Mouse (Mus musculus) testis, postnatal 10 days (tissue): ENCODE measurements around the gene Fam43a.

Experiments used
- DNase-seq: peaks from one replicate; pipeline ENCODE4 v3.0.0; 2021; ENCODE audit warnings: low spot score

Fam43a gene

DNA sequence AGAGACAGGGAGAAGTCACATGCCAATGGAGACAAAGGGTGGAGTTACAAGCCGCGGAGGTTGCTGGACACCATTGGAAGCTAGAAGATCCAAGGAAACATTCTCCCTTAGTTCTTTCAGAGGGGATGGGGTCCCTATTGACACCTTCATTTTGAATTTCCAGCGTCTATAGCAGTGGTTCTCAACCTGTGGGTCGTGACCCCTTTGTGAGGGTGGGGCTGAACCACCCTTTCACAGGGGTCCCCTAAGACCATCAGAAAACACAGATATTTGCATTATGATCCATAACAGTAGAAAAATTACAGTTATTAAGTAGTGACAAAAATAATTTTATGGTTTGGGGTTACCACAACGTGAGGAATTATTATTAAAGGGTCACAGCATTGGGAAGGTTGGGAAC is 30.0 kb downstream of the Fam43a start:
- DNase-seq, result no peak

GRCm38 (mm10) chr16:30633906-30634746 is 34.6 kb downstream of the Fam43a start:
- DNase-seq, result no peak

GRCm38 (mm10) chr16:30638586-30638985 is 39.1 kb downstream of the Fam43a start:
- no peak for DNase-seq

- DNase-seq, result no peak
Measured at GRCm38 (mm10) chr16:30640591-30640990, 41.1 kb downstream of the Fam43a start.

DNA sequence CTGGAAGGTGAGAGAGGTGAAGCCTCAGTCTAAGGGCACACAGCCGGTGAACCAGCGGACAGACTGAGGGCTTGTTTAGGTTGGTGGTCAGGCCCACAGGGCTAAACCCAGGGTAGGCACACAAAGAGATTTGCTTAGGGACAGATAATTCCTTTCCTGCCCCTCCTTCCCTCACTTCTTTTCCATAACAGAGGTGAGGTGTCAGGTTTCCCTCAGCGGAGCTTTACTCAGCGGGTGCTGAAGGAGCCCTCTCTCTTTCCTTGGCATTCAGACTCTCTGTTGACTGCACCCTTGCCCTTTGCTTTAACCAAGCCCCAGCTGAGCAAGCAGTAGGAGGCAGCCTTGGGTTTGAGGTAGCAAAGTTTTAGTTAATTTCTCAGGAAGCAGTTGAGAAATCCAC is 41.9 kb downstream of the Fam43a start:
- DNase-seq, result no peak

GRCm38 (mm10) chr16:30642229-30642628 is 42.7 kb downstream of the Fam43a start:
- no peak for DNase-seq

DNA sequence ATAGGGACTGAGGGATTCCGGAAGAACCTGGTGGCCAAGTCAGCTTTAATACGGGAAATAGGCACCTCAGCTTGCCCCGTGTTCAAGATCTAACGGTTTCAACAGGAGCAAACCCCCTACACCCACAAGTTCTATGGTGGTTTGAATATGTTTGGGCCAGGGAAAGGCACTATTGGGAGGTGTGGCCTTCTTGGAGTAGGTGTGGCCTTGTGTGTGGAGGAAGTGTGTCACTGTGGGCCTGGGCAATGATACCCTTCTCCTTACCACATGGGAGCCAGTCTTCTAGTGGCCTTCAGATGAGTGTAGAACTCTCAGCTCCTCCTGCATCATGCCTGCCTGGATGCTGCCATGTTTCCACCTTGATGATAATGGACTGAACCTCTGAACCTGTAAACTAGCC is 45.5 kb downstream of the Fam43a start:
- no peak for DNase-seq

GRCm38 (mm10) chr16:30645841-30646558 is 46.5 kb downstream of the Fam43a start:
- DNase-seq, result no peak

DNA sequence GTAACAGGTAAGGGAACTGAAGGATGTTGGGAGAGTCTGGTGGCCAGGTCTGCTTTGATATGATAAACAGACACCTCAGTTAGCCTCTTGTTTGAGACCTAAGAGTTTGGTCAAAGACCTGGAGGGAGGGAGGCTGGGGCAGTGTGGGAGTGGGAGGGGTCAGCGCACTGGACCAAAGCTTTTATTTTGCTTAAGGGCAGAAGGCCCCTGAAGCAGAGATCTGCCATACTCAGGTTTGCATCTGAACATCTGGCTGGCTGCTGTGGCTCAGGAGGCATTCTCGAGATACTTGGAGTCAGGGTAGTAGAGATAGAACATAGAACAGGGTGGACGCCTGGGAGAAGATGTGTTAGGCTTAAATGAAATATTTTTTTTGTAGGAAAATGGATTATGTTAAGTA is 47.3 kb downstream of the Fam43a start:
- no peak for DNase-seq

DNA sequence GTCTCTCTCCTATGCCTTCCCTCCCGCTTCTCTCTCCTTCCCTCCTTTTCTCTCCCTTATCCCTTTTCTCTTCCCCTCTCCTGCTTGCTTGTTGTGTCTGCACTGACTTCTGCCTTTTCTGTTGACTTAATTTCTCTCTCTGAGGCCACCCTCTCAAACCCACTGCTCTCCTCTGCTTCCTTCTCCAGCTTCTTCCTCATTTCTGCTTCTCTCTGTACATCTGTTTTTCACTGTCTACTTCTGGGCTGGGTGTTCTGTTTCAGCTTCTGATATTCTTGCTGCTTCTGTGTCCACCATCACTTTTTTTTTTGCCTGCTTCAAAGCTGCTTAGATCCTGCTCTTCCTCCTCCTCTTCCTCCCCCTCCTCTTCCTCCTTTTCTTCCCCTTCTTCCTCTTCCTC is 51.8 kb downstream of the Fam43a start:
- no peak for DNase-seq
